Mouse (Mus musculus): ENCODE results near the gene Gsta1.
"Not testable (repeated sequence)": the region's sequence is repeated elsewhere in the genome, so short reads cannot be mapped to it uniquely, and the experiment has no call there.

Gene Gsta1

DNA sequence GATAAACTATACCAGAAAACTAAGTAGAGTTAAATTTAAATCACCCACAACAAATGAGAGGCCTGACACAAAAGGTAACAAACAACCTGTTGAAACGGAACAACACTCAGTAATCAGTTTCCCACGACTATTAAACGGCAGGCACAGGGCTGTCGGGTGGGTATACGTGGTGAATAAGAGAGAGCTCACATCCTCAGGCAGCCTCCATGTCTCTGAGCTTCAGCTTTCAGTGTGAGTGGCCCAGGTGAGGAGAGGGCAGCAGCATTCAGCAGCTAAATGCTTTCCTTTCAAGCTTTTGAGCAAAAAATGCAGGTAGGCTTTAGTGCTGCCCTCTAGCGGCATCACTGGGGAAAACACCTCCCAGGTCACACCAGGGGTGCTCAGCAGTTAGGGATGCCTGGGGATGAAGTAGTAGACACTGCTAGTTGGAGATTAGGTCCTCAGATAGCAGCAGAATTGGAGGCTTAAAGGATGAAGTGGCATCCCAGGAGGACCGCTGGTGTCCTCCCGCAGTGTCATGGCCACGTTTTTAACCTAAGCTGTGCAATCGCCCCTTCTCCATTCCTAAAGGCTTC is 2.8 kb downstream of the Gsta1 start:
- peak; percentile 27; the same call in 1 of the 2 replicates for ATAC-seq (ENCODE audit: low TSS enrichment)

DNA sequence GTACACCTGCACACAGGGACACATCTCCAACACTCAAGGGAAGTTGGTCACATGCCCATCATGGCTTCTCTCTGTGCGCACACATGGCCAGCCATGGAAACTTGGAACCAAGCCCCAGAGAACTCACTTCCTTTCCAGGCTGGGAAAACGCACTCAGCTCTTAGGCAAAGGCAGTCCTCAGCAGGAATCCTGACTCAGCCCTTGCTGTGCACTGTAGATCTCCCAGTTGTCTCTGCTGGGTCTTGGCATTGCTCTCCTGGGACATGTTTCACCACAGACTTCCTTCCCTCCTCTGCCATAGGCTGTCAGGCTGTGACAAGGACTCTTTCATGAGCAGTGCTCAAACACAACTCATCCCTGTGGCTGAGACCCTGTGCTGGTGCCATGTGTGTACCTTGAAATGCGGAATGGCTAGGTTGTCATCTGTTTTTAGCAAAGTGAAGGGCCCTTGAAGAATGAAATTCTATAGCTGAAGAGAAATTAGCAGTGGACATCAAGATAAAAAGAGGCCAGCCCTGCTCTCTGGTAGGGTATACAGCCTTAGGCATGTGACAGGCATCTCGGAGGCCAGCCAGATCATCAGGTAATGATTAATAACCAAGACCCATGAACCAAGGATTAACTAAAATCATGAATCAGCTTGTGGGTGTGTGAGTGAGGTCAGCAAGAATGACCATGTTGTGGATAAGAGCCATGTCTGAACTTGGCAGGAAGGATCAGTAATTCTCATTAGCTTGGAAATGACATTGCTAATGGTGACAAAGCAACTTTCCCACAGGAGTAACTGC is 25.4 kb downstream of the Gsta1 start:
- ATAC-seq (ENCODE audit: low TSS enrichment), result not testable (repeated sequence)

DNA sequence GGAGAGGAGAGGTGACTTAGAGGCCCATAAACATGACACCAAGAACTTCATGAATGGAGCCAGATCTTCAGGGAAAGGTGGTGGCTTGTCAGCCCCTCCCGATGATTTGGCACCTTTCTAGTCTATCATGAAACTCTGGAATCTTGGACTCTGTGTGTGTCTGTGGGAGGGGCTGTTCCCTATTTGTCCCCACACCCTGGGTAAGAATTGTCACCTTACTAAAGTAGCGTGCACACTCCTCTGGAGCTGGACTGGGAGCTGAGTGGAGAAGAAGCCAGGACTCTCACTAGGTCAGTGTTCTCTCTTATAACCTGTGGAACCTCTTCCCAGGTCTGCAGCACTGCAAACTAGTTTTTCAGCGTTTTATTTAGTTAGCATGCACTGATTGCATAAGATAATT is 26.5 kb downstream of the Gsta1 start, which contains the start of gene Gm3776:
Gene Gm3776 (plus strand): TSS at position 216 of the 400 bp plus-strand sequence.
- not testable (repeated sequence) for ATAC-seq (ENCODE audit: low TSS enrichment)

DNA sequence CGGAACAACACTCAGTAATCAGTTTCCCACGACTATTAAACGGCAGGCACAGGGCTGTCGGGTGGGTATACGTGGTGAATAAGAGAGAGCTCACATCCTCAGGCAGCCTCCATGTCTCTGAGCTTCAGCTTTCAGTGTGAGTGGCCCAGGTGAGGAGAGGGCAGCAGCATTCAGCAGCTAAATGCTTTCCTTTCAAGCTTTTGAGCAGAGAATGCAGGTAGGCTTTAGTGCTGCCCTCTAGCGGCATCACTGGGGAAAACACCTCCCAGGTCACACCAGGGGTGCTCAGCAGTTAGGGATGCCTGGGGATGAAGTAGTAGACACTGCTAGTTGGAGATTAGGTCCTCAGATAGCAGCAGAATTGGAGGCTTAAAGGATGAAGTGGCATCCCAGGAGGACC is 29.2 kb downstream of the Gsta1 start:
- peak; percentile 93 for ATAC-seq (ENCODE audit: low TSS enrichment)

DNA sequence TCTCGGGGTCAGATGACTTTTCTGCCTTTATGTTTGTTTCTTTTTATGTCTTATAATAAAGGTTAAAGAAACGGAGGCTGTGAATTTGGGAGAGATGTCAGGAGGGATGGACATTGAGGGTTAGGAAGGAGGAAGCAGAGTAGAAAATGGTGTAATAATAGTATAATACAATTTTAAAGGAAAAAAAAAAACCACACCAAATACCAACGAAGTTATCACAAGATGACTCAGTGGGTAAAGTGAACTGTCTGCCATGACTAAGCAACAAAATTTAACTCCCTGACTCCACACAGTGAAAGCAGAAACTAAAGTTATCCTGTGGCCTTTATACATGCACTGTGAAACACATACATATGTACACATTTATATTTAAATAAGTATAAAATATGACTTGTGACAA is 40.5 kb downstream of the Gsta1 start:
- ATAC-seq (ENCODE audit: low TSS enrichment), result 0 out of 2 replicates have a peak, but pooled peaks have one; percentile 44

DNA sequence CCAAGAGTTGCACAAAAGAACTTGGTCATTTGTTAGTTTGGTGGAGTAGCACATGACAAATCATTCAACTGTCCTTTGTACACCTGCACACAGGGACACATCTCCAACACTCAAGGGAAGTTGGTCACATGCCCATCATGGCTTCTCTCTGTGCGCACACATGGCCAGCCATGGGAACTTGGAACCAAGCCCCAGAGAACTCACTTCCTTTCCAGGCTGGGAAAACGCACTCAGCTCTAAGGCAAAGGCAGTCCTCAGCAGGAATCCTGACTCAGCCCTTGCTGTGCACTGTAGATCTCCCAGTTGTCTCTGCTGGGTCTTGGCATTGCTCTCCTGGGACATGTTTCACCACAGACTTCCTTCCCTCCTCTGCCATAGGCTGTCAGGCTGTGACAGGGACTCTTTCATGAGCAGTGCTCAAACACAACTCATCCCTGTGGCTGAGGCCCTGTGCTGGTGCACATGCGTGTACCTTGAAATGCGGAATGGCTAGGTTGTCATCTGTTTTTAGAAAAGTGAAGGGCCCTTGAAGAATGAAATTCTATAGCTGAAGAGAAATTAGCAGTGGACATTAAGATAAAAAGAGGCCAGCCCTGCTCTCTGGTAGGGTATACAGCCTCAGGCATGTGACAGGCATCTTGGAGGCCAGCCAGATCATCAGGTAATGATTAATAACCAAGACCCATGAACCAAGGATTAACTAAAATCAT is 51.7 kb downstream of the Gsta1 start:
- not testable (repeated sequence) for ATAC-seq (ENCODE audit: low TSS enrichment)

DNA sequence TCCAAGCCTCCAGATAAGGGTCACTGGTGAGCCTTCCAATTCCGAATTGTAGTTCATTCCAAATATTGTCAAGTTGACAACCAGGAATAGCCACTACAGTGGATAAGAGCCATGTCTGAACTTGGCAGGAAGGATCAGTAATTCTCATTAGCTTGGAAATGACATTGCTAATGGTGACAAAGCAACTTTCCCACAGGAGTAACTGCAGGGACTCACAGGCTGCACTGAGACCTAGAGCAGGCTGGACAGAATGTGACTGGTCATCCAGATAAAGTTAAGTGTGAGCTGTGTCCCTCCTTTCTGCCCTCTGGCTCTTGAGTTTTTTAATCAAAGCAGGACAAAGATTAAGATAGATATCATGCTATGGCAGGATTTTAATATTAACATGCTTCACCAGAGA is 58.6 kb downstream of the Gsta1 start:
- ATAC-seq (ENCODE audit: low TSS enrichment), result not testable (repeated sequence)

DNA sequence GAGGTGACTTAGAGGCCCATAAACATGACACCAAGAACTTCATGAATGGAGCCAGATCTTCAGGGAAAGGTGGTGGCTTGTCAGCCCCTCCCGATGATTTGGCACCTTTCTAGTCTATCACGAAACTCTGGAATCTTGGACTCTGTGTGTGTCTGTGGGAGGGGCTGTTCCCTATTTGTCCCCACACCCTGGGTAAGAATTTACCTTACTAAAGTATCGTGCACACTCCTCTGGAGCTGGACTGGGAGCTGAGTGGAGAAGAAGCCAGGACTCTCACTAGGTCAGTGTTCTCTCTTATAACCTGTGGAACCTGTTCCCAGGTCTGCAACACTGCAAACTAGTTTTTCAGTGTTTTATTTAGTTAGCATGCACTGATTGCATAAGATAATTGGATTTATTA is 59.3 kb downstream of the Gsta1 start, which contains the start of gene Gm10639:
Gene Gm10639 (plus strand): TSS at position 201 of the 400 bp plus-strand sequence.
- ATAC-seq (ENCODE audit: low TSS enrichment), result not testable (repeated sequence)

Measured in frontal cortex, adult (tissue).